Mouse (Mus musculus) intestine, embryonic 16.5 days (tissue): ENCODE measurements around the gene Specc1. TPM values are rescaled to one million over a fixed set of nuclear protein-coding genes. Genes with fewer than 3 reads are reported as not detected.
A peak's percentile ranks its signal among the peaks of the same experiment; 100 is the strongest.

Experiments
- ATAC-seq: fragments of 200-750 bp; cut with Nextera tagmentation; 2 replicates; pipeline ENCODE4 v1.8.0; 2017; ENCODE audit warnings: moderate TSS enrichment, moderate library complexity
- H3K27ac ChIP-seq: fragments of 300-500 bp; sonication (generic); 2 replicates; pipeline ENCODE4 v1.5.1; 2014; ENCODE audit warnings: mild to moderate bottlenecking, low read length
- H3K27me3 ChIP-seq: fragments of 300-500 bp; sonication (generic); replicated peaks from 2 replicates; pipeline ENCODE4 v1.6.1; 2014; ENCODE audit warnings: low read length, control low read depth, mixed read lengths; ENCODE audit not compliant: control insufficient read depth, insufficient read depth
- H3K36me3 ChIP-seq: fragments of 300-500 bp; sonication (generic); 2 replicates; pipeline ENCODE4 v1.6.1; 2014; ENCODE audit warnings: low read length, control low read depth; ENCODE audit not compliant: control insufficient read depth, insufficient read depth
- H3K4me1 ChIP-seq: fragments of 300-500 bp; sonication (generic); 2 replicates; pipeline ENCODE4 v1.6.1; 2014; ENCODE audit warnings: low read length, control low read depth, mixed read lengths; ENCODE audit not compliant: control insufficient read depth, insufficient read depth
- H3K4me2 ChIP-seq: fragments of 300-500 bp; sonication (generic); 2 replicates; pipeline ENCODE4 v1.6.1; 2014; ENCODE audit warnings: low read depth, low read length, control low read depth
- H3K4me3 ChIP-seq: fragments of 300-500 bp; sonication (generic); 2 replicates; pipeline ENCODE4 v1.5.1; 2014; ENCODE audit warnings: mild to moderate bottlenecking, low read length
- H3K9ac ChIP-seq: fragments of 300-500 bp; sonication (generic); 2 replicates; pipeline ENCODE4 v1.6.1; 2014; ENCODE audit warnings: low read depth, low read length
- H3K9me3 ChIP-seq: fragments of 300-500 bp; sonication (generic); 2 replicates; pipeline ENCODE4 v1.6.1; 2016; ENCODE audit warnings: low read length, control low read depth; ENCODE audit not compliant: control insufficient read depth
- WGBS: fragments of 180-500 bp; shearing (Covaris S2); extraction: QIAGEN DNeasy Blood & Tissue Kit; methylation state at CpG from one replicate; pipeline ENCODE4 v1.1.7; 2014; 5-methylcytosine and 5-hydroxymethylcytosine counted together
- polyA plus RNA-seq: library from polyadenylated mRNA; unstranded; fragments of >200 nt; fragmentation: Nextera tagmentation; extraction: Ambion mirVana; gene quantifications from 2 replicates; pipeline ENCODE4 v1.2.1, GENCODE M21; 2015

Specc1 gene
- polyA plus RNA-seq, 1 experiment from 2014 or later = 8.3 TPM

DNA sequence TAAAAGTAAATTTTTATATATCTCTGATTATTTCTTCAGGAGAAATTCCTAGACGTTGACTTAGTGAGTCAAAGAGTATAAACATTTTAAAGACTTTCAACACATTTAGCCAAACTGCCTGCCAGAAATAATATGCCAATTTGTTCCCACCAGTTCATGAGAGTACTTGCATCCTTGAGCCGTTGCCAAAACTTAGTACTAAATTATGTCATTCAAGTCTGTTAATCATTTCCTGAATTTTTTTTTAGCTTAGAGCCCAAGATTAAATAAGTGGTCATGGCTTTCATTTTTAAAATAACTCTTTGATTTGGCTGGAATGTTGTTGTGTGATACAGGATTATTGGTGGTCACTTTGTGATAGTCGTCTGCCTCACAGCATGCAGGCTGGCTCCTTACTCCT is 163.3 kb downstream of the Specc1 start:
- H3K36me3 ChIP-seq = 0 out of 2 replicates have a peak, but pooled peaks cover 2% of the 10 kb centered on the region
- no peak overlapping the region for H3K9ac ChIP-seq
- no peaks in the 10 kb centered on the region for H3K27me3 ChIP-seq
- no peak overlapping the region for H3K27ac ChIP-seq
- H3K4me2 ChIP-seq = no peak overlapping the region
- peaks cover 5% of the 10 kb centered on the region; the same call in 1 of the 2 replicates for H3K4me1 ChIP-seq
- no peak for ATAC-seq
- WGBS = 49% methylated on average over 3 of the region's 3 CpGs
- H3K4me3 ChIP-seq = no peak overlapping the region
- H3K9me3 ChIP-seq = no peaks in the 10 kb centered on the region

- Histone ChIP-seq H3K36me3 (0 out of 2 replicates have a peak, but pooled peaks cover 2% of the 10 kb centered on the region), H3K27me3 (no peaks in the 10 kb centered on the region), H3K9ac (no peak overlapping the region), H3K4me2 (no peak overlapping the region), H3K9me3 (no peaks in the 10 kb centered on the region), H3K4me1 (peaks cover 5% of the 10 kb centered on the region; the same call in 1 of the 2 replicates), H3K4me3 (no peak overlapping the region), H3K27ac (no peak overlapping the region)
- 68% methylated on average over 5 of the region's 5 CpGs for WGBS
- ATAC-seq = peak; percentile 86
These were observed 164.8 kb downstream of the Specc1 start for GRCm38 (mm10) chr11:62121365-62121764.

- Histone ChIP-seq H3K9me3 (no peaks in the 10 kb centered on the region), H3K9ac (no peak overlapping the region), H3K4me2 (no peak overlapping the region), H3K4me1 (no peaks in the 10 kb centered on the region), H3K27me3 (no peaks in the 10 kb centered on the region), H3K27ac (no peak overlapping the region), H3K36me3 (0 out of 2 replicates have a peak, but pooled peaks cover under 1% of the 10 kb centered on the region), H3K4me3 (no peak overlapping the region)
- 38% methylated on average over 3 of the region's 3 CpGs for WGBS
- ATAC-seq = peak; percentile 80
These were observed 171.1 kb downstream of the Specc1 start for GRCm38 (mm10) chr11:62127692-62128091.

- Histone ChIP-seq H3K36me3 (0 out of 2 replicates have a peak, but pooled peaks cover 2% of the 10 kb centered on the region), H3K27ac (no peak overlapping the region), H3K4me2 (no peak overlapping the region), H3K9me3 (no peaks in the 10 kb centered on the region), H3K9ac (no peak overlapping the region), H3K27me3 (no peaks in the 10 kb centered on the region), H3K4me1 (no peaks in the 10 kb centered on the region), H3K4me3 (no peak overlapping the region)
- 60% methylated on average over 8 of the region's 8 CpGs for WGBS
- ATAC-seq = peak; percentile 53; the same call in 1 of the 2 replicates
These were observed 171.6 kb downstream of the Specc1 start for GRCm38 (mm10) chr11:62128197-62128596.

DNA sequence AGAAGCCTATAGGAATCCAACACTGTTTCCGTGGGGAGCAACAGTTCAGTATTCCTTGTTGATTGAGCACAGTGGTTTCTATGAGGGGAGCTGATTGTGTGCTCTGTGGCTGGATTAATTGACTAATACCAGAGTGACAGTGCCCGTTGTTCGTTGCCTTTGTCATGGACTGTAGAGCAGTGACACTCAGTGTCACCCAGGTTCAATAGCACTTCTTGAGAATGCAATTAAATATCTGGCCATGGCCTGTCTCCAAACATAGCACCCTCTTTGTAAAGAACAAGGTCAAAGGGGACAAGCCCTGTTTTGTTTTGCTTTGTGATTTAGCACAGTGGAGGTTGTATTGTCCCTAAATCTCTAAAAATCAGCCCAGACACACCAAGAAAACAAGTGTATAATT is 173.6 kb downstream of the Specc1 start:
- no peak overlapping the region for H3K4me2 ChIP-seq
- ATAC-seq = no peak
- H3K4me3 ChIP-seq = no peak overlapping the region
- H3K27ac ChIP-seq = no peak overlapping the region
- H3K27me3 ChIP-seq = no peaks in the 10 kb centered on the region
- 0 out of 2 replicates have a peak, but pooled peaks cover 2% of the 10 kb centered on the region for H3K36me3 ChIP-seq
- no peaks in the 10 kb centered on the region for H3K9me3 ChIP-seq
- H3K4me1 ChIP-seq = no peaks in the 10 kb centered on the region
- no peak overlapping the region for H3K9ac ChIP-seq
- 71% methylated on average over 3 of the region's 3 CpGs for WGBS

DNA sequence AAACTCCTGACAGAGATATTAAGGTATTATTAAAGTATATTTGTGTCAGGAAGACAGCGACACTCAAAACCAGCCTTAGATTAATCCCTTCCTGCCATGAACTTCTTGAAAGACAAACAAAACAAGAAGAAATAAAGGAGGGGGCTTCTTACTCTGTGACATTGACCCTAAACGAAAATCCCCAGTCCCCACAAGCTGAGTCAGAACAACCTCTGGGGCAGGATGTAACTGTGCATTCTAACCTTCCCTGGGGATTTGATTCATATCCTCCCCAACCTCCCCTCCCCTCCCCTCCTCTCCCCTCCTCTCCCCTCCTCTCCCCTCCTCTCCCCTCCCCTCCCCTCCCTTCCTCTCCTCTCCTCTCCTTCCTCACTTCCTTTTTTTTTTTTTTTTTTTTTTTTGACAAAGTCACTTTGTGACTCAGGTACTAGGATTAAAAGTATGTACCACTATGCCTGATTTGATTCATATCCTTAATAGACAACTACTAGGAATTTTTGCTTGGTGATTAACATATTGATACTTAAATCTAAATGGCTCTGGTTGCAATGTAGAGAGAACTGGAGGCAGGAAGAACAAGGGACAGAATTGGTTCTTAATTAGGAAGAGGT is 174.2 kb downstream of the Specc1 start:
- Histone ChIP-seq H3K9me3 (no peaks in the 10 kb centered on the region), H3K27ac (no peak overlapping the region), H3K27me3 (no peaks in the 10 kb centered on the region), H3K4me2 (no peak overlapping the region), H3K4me1 (no peaks in the 10 kb centered on the region), H3K9ac (no peak overlapping the region), H3K4me3 (no peak overlapping the region), H3K36me3 (0 out of 2 replicates have a peak, but pooled peaks cover 2% of the 10 kb centered on the region)
- 49% methylated on average over 2 of the region's 2 CpGs for WGBS
- no peak for ATAC-seq

- Histone ChIP-seq H3K4me3 (no peak overlapping the region), H3K4me2 (no peak overlapping the region), H3K4me1 (no peaks in the 10 kb centered on the region), H3K9ac (no peak overlapping the region), H3K9me3 (no peaks in the 10 kb centered on the region), H3K27ac (no peak overlapping the region), H3K27me3 (no peaks in the 10 kb centered on the region), H3K36me3 (0 out of 2 replicates have a peak, but pooled peaks cover 2% of the 10 kb centered on the region)
- no peak for ATAC-seq
- 80% methylated on average over 4 of the region's 4 CpGs for WGBS
These were observed 175.0 kb downstream of the Specc1 start for GRCm38 (mm10) chr11:62131601-62132000.

GRCm38 (mm10) chr11:62134191-62134590 is 177.6 kb downstream of the Specc1 start:
- H3K27ac ChIP-seq = no peak overlapping the region
- WGBS = 94% methylated on average over 2 of the region's 2 CpGs
- no peak overlapping the region for H3K9ac ChIP-seq
- no peaks in the 10 kb centered on the region for H3K4me1 ChIP-seq
- no peak for ATAC-seq
- H3K4me2 ChIP-seq = no peak overlapping the region
- no peak overlapping the region for H3K4me3 ChIP-seq
- no peaks in the 10 kb centered on the region for H3K9me3 ChIP-seq
- H3K36me3 ChIP-seq = 0 out of 2 replicates have a peak, but pooled peaks cover 2% of the 10 kb centered on the region
- no peaks in the 10 kb centered on the region for H3K27me3 ChIP-seq

DNA sequence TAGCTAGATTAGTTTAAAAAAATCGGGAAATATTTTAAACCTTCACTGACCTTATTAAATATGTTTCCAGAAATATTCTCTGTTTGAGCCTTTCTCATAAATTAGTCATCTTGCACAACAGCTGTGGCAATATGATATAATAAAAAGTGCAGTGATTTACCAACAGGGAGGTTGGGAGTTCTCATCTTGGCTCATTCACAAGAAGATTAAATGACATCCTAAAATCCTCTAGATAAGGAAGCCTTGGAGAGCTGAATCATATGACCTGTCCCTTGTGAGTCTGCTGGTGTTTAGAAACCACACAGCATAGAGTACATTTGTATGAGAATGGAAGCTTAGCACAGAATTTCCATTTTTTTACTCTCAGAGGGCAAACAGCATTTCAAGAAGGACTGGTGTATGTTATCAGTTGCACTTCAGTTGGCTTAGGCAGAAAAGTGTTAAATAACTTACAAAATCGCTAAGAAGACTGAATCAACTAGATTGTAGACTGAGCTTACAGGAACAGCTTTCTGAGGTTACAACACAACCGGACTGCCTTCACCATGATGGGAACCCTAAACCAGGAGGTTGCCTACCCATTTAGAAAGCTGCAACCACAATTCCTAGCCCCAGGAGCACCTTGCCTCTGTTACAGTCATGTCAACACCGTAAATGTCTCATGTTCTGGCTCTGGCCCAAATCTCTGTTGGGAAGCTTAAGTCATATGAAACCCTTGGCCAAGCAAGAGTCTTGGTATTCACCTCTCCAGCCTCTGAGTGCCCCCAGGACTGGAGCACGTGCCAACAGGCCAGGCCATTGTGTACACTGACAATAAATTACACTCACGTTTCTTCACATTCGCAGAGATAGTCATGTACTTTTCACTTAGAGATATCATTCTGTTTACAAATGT is 188.9 kb downstream of the Specc1 start:
- Histone ChIP-seq H3K4me3 (no peak overlapping the region), H3K4me1 (no peaks in the 10 kb centered on the region; the same call in 1 of the 2 replicates), H3K4me2 (no peak overlapping the region), H3K9me3 (no peaks in the 10 kb centered on the region), H3K36me3 (peaks cover 7% of the 10 kb centered on the region; the same call in 1 of the 2 replicates), H3K27ac (no peak overlapping the region), H3K27me3 (no peaks in the 10 kb centered on the region), H3K9ac (no peak overlapping the region)
- WGBS = 77% methylated on average over 7 of the region's 7 CpGs
- no peak for ATAC-seq
